Mouse (Mus musculus) kidney, embryonic 16.5 days (tissue): Measurements from ENCODE around the gene Card19. TPM values are rescaled to one million over a fixed set of nuclear protein-coding genes. Genes with fewer than 3 reads are reported as not detected.

Source experiments
- ATAC-seq: fragments of 200-750 bp; cut with Nextera tagmentation; 2 replicates; pipeline ENCODE4 v1.8.0; 2017; ENCODE audit warnings: moderate TSS enrichment; ENCODE audit not compliant: low FRiP score, low TSS enrichment
- H3K27ac ChIP-seq: fragments of 300-500 bp; sonication (generic); 2 replicates; pipeline ENCODE4 v1.5.1; 2014; ENCODE audit warnings: low read length
- H3K27me3 ChIP-seq: fragments of 300-500 bp; sonication (generic); 2 replicates; pipeline ENCODE4 v1.6.1; 2014; ENCODE audit warnings: low read length, control low read depth, mixed read lengths; ENCODE audit not compliant: insufficient read depth
- H3K36me3 ChIP-seq: fragments of 300-500 bp; sonication (generic); 2 replicates; pipeline ENCODE4 v1.6.1; 2014; ENCODE audit warnings: low read length, control low read depth, mixed read lengths; ENCODE audit not compliant: insufficient read depth
- H3K4me1 ChIP-seq: fragments of 300-500 bp; sonication (generic); 2 replicates; pipeline ENCODE4 v1.6.1; 2014; ENCODE audit warnings: low read length, control low read depth, mixed read lengths; ENCODE audit not compliant: insufficient read depth
- H3K4me2 ChIP-seq: fragments of 300-500 bp; sonication (generic); replicated peaks from 2 replicates; pipeline ENCODE4 v1.6.1; 2014; ENCODE audit warnings: low read depth, low read length
- H3K4me3 ChIP-seq: fragments of 300-500 bp; sonication (generic); 2 replicates; pipeline ENCODE4 v1.5.1; 2014; ENCODE audit warnings: mild to moderate bottlenecking, low read length
- H3K9ac ChIP-seq: fragments of 300-500 bp; sonication (generic); replicated peaks from 2 replicates; pipeline ENCODE4 v1.6.1; 2014; ENCODE audit warnings: low read length
- H3K9me3 ChIP-seq: fragments of 300-500 bp; sonication (generic); 2 replicates; pipeline ENCODE4 v1.6.1; 2016; ENCODE audit warnings: low read length, control low read depth
- WGBS: fragments of 180-500 bp; shearing (Covaris S2); extraction: QIAGEN DNeasy Blood & Tissue Kit; methylation state at CpG from one replicate; pipeline ENCODE4 v1.1.7; 2014; 5-methylcytosine and 5-hydroxymethylcytosine counted together
- polyA plus RNA-seq: library from polyadenylated mRNA; unstranded; fragments of >200 nt; fragmentation: Nextera tagmentation; extraction: Ambion mirVana; gene quantifications from 2 replicates; pipeline ENCODE4 v1.2.1, GENCODE M21; 2015

Card19 gene
- polyA plus RNA-seq, 1 experiment from 2014 or later, result 52.6 TPM

DNA sequence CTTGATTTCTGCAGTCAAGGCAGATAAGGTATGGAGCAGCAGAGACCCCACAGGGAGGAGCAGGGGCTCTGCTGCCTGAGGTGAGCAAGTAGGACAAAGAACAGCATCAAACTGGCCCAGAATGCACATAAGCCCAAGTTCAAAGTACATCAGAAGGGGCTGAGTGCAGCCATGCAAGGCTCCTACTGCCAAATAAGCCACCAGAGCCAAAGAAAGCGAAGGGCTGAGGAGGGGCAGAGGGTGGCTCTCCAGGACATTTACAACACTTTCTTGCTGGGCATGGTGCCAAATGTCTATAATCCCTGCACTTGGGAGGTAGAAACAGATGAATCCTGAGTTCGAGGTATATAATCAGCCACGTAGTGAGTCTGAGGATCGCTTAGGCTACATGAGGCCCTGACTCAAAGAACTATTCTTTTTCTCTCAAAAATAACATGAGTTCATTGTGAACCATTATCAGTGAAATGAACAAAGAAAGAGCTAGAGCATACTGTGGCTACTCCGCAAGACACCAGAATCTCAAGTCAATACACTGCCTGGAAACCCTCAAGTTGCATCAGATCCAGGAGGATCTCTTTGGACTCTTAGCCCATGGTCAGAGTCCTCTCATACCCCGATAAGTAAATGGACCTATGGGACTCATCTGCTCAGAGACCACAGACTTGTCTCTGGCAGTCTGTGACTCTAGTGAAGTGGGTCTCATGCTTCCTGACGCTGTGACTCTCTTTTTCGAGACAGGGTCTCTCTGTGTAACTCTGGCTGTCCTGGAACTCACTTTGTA, 18.1 kb upstream of the Card19 start:
- no peaks in the 10 kb centered on the region for H3K4me1 ChIP-seq
- no peak overlapping the region for H3K4me2 ChIP-seq
- H3K27ac ChIP-seq, result peak overlapping the region; percentile 41; the same call in 1 of the 2 replicates
- H3K9ac ChIP-seq, result no peak overlapping the region
- H3K9me3 ChIP-seq, result peaks cover 4% of the 10 kb centered on the region; the same call in 1 of the 2 replicates
- H3K36me3 ChIP-seq, result no peaks in the 10 kb centered on the region
- no peaks in the 10 kb centered on the region for H3K27me3 ChIP-seq
- peak; percentile 80 for ATAC-seq
- H3K4me3 ChIP-seq, result no peak overlapping the region
- 86% methylated on average over 8 of the region's 8 CpGs for WGBS

DNA sequence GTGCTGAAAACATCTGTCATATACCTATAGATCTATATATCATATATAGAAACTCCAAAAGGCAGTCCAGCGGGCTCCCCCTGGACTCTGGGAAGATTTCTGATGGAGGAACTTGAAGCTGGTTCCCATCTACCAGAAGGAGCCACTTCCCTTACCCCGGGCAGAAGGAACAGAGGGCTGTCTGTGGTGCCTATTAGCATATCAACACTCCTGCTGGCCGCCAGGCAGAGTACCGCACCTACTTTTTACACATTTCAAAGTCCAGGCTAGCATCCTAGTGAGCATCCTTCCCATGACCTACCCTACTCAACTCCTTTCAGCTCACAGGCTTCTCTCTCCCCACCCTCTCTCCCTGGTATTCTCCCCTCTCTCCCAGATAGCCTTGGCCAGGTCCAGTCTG, 9.8 kb upstream of the Card19 start:
- no peaks in the 10 kb centered on the region for H3K27me3 ChIP-seq
- H3K9ac ChIP-seq, result no peak overlapping the region
- no peaks in the 10 kb centered on the region for H3K9me3 ChIP-seq
- H3K4me2 ChIP-seq, result no peak overlapping the region
- no peaks in the 10 kb centered on the region for H3K36me3 ChIP-seq
- WGBS, result 50% methylated on average over 4 of the region's 4 CpGs
- no peak for ATAC-seq
- no peak overlapping the region for H3K4me3 ChIP-seq
- no peak overlapping the region for H3K27ac ChIP-seq
- H3K4me1 ChIP-seq, result no peaks in the 10 kb centered on the region

DNA sequence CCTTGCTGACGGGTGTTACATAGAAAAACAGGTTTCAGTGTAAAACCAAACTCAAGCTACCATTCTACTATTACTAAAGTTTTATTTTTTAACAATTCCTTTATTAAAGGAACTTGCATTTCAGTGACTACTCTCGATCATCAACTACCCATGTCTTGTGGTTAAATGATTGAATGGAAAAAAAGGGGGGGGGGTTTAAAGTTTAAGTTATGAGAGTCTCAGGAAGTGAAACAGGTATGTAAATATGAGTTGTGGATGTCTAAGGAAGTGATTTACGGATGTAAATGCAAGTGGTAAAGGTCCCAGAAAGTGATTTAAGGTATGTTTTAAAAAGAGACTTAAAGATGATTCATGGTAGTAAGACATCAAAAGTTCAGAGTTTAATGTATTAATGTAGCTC, 9.3 kb upstream of the Card19 start:
- no peaks in the 10 kb centered on the region for H3K36me3 ChIP-seq
- no peak overlapping the region for H3K4me3 ChIP-seq
- no peaks in the 10 kb centered on the region for H3K27me3 ChIP-seq
- no peaks in the 10 kb centered on the region for H3K9me3 ChIP-seq
- ATAC-seq, result no peak
- no peaks in the 10 kb centered on the region for H3K4me1 ChIP-seq
- no peak overlapping the region for H3K9ac ChIP-seq
- no peak overlapping the region for H3K27ac ChIP-seq
- no peak overlapping the region; the same call in 1 of the 2 replicates for H3K4me2 ChIP-seq
- WGBS, result 63% methylated on average over 3 of the region's 3 CpGs

DNA sequence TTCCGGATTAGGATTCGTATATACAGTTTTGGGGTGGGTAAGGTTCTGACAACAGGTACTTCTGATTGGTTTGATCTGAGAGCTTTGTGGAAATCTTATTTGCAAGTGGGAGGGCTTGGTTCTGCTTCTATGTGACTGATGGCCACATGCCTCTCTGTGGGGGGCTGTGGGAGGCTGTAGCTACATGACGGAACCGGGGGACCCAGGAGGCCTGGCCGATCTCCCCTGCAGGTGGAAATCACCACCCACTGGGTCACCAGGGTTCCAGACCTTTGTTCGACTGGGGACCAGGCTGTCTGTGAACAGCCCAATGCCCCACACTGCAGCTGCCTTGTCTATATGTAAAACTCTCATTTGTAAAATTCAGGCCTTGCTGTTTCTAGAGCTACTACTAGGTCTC, 8.9 kb upstream of the Card19 start:
- H3K4me1 ChIP-seq, result no peaks in the 10 kb centered on the region
- WGBS, result 21% methylated on average over 6 of the region's 6 CpGs
- no peak overlapping the region for H3K27ac ChIP-seq
- H3K9me3 ChIP-seq, result no peaks in the 10 kb centered on the region
- H3K27me3 ChIP-seq, result no peaks in the 10 kb centered on the region
- no peaks in the 10 kb centered on the region for H3K36me3 ChIP-seq
- no peak for ATAC-seq
- no peak overlapping the region for H3K4me3 ChIP-seq
- peak overlapping the region; percentile 31 for H3K4me2 ChIP-seq
- H3K9ac ChIP-seq, result 0 out of 2 replicates have a peak overlapping the region, but pooled peaks have one; percentile 20

DNA sequence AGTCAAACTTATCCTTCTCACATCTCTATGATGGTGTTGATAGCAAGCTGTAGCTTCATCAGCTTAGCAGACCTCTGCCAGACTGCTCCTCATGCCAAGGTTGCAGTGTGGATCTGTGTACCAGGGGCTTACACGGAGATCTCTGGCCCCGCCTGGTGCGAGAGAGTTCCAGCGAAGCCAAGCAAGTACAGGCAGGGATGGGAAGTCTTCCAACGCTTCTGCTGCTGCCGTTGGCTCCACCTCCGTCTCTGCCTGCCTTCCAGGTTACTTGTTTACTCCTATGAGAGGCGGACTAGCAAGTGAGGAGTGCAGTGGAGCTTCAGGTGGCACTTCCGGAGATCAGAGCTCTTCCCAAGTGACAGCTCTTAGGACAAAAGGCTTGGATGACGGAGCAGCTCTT, 8.5 kb upstream of the Card19 start:
- Histone ChIP-seq H3K4me1 (no peaks in the 10 kb centered on the region), H3K27me3 (no peaks in the 10 kb centered on the region), H3K4me3 (no peak overlapping the region), H3K4me2 (peak overlapping the region; percentile 31), H3K9me3 (no peaks in the 10 kb centered on the region), H3K27ac (no peak overlapping the region), H3K36me3 (no peaks in the 10 kb centered on the region), H3K9ac (no peak overlapping the region)
- 11% methylated on average over 10 of the region's 10 CpGs for WGBS
- 0 out of 2 replicates have a peak, but pooled peaks have one; percentile 57 for ATAC-seq

DNA sequence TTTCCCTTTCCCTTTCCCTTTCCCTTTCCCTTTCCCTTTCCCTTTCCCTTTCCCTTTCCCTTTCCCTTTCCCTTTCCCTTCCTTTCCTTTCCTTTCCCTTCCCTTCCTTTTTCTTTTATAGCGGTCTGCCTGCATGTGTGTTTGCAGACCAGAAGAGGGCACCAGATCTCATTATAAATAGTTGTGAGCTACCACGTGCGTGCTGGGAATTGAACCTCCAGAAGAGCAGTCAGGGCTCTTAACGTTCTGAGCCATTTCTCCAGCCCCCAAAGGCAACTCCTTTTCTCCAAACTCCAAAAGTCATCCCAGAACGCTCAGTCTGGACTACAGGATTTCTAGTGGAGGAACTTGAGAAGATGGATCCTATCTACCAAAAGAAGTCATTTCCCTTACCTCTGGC, 5.1 kb upstream of the Card19 start:
- Histone ChIP-seq H3K9me3 (no peaks in the 10 kb centered on the region), H3K27ac (no peak overlapping the region), H3K36me3 (no peaks in the 10 kb centered on the region), H3K4me2 (no peak overlapping the region), H3K4me1 (peaks cover 8% of the 10 kb centered on the region), H3K9ac (no peak overlapping the region), H3K4me3 (no peak overlapping the region), H3K27me3 (no peaks in the 10 kb centered on the region)
- WGBS, result 21% methylated on average over 5 of the region's 5 CpGs
- ATAC-seq, result no peak

DNA sequence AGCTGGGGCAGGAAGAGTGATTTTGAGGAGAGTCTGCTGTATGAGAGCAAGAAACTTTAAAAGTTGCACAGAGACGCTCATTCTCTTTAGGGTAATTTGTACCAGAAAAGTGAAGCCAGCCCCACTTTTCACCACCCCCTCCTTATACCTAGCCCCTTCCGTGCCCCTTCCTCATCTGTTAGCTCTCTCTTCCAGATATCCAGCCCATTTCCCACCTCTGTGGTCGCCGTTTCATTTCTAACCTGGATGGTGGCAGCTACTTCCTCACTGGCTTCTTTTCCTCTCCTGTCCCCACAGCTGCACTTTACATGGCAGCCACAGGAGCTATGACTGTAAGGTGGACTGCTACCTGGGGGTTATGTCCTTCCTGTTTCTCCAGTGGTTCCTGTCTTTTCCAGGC, 3.5 kb upstream of the Card19 start:
- Histone ChIP-seq H3K4me1 (peaks cover 14% of the 10 kb centered on the region), H3K4me2 (no peak overlapping the region), H3K27ac (no peak overlapping the region), H3K36me3 (no peaks in the 10 kb centered on the region), H3K4me3 (no peak overlapping the region), H3K9ac (no peak overlapping the region), H3K9me3 (no peaks in the 10 kb centered on the region), H3K27me3 (no peaks in the 10 kb centered on the region)
- ATAC-seq, result no peak
- 82% methylated on average over 4 of the region's 4 CpGs for WGBS

DNA sequence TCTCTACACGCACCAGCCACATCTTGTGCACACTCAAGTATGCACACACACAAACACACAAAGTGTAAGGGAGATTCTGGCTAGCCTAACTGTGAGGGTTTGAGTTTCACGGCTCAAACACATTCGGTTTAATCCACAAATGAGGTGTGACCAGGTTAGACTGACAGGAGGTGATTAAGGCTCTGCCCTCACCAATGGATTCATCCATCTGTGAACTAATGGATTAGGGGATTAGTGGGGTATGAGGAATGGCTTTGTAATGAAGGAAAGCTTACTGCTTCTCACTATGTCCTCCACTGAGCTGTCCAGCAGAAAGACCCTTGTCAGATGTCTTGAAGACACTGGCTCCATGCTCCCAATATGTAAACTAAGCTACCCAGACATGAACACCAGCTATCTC, 2.8 kb upstream of the Card19 start:
- Histone ChIP-seq H3K4me1 (peaks cover 19% of the 10 kb centered on the region), H3K9me3 (no peaks in the 10 kb centered on the region), H3K4me2 (no peak overlapping the region), H3K27ac (no peak overlapping the region), H3K9ac (no peak overlapping the region), H3K27me3 (no peaks in the 10 kb centered on the region), H3K36me3 (no peaks in the 10 kb centered on the region), H3K4me3 (no peak overlapping the region)
- WGBS, result 70% methylated on average over 3 of the region's 3 CpGs
- ATAC-seq, result no peak

DNA sequence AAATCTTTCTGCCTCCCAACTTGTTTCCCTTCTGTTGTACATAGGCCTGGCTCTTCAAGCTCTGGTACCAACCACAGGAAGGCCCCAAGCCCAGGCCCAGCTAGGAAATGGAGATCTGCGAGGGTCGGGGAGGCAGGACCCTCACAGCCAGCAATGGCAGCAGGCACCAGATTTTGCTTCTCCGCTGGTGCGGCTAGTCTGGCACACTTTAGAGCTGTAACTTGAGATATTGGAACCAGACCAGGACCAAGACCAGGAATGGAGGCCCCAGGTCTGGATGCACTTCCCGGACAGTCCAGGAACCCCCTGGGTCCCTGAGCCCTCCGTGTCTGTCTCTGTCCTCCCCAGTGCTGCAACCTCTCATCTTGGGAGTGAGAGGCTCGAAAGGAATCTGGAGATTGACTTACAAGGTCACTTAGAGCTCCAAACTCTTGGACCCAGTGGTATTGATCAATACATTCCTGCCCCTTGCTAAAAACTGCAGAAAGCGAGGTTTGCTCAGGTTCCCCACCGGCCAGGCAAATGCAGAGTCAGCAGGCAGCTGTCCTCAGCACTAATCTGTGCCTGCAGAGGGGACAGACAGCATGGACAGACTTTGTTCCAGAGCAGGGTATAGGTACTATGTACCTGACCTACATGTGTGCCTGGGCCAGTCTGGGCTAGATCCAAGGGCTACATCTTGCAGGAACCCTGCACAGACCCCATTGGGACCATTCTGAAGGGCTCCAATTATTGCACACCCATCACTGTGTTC, 1.1 kb upstream of the Card19 start:
- Histone ChIP-seq H3K9me3 (no peaks in the 10 kb centered on the region), H3K27me3 (no peaks in the 10 kb centered on the region), H3K4me3 (no peak overlapping the region), H3K4me1 (peaks cover 22% of the 10 kb centered on the region), H3K9ac (0 out of 2 replicates have a peak overlapping the region, but pooled peaks have one; percentile 36), H3K36me3 (no peaks in the 10 kb centered on the region), H3K27ac (no peak overlapping the region; the same call in 1 of the 2 replicates), H3K4me2 (peak overlapping the region; percentile 57)
- ATAC-seq, result no peak
- 59% methylated on average over 9 of the region's 9 CpGs for WGBS

DNA sequence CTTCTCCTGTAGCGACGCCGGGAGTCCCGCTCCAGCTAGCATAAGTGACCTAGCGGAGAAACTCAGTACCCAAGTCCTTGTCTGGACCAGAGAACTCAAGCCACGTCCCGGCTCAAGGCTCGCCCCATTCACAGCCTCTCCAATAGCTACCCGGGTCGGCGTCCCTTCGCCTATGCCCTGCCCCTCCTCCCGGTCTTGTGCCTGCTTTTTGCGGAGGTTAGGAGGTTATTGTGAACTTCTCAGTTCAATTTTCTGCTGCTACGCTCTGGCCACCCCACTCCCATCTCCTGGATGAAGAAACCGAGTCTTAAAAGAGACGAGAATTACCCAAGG, 349 bp upstream of the Card19 start:
- Histone ChIP-seq H3K9me3 (no peaks in the 10 kb centered on the region), H3K4me3 (peak overlapping the region; percentile 81), H3K4me1 (peaks cover 22% of the 10 kb centered on the region), H3K9ac (peak overlapping the region; percentile 81), H3K27ac (peak overlapping the region; percentile 51), H3K27me3 (no peaks in the 10 kb centered on the region), H3K4me2 (peak overlapping the region; percentile 57), H3K36me3 (no peaks in the 10 kb centered on the region)
- ATAC-seq, result peak; percentile 73
- WGBS, result 3% methylated on average over 17 of the region's 17 CpGs
